Mouse (Mus musculus) embryonic fibroblast, embryonic 13.5 days (primary cell): ENCODE results near the gene Btnl6. TPM values are rescaled to one million over a fixed set of nuclear protein-coding genes. Genes with fewer than 3 reads are reported as not detected.

Source experiments
- H3K27ac ChIP-seq: 2 replicates; pipeline ENCODE4 v1.5.1; 2012; ENCODE audit warnings: low read length, control low read depth, inconsistent platforms; ENCODE audit not compliant: insufficient read depth
- H3K4me1 ChIP-seq: 2 replicates; pipeline ENCODE4 v1.6.1; 2011; ENCODE audit warnings: low read length; ENCODE audit not compliant: control insufficient read depth, insufficient read depth
- H3K4me3 ChIP-seq: 2 replicates; pipeline ENCODE4 v1.5.1; 2011; ENCODE audit warnings: mild to moderate bottlenecking, control low read depth, low read length; ENCODE audit not compliant: insufficient read depth
- CTCF ChIP-seq: IDR thresholded peaks from 2 replicates; pipeline ENCODE4 v1.5.1; 2011; ENCODE audit warnings: mild to moderate bottlenecking, control low read depth, low read length, moderate library complexity, borderline replicate concordance; ENCODE audit not compliant: insufficient read depth
- POLR2A ChIP-seq: IDR thresholded peaks from 2 replicates; pipeline ENCODE4 v1.6.1; 2011; ENCODE audit warnings: low read depth, mild to moderate bottlenecking, control low read depth, low read length, moderate library complexity
- polyA plus RNA-seq: library from polyadenylated mRNA; stranded (reverse); fragments of >200 nt; gene quantifications from 2 replicates; pipeline ENCODE4 v1.2.4, GENCODE M21; 2011; ENCODE audit warnings: low read depth; ENCODE audit not compliant: missing spikeins, insufficient read length

Btnl6 gene
- polyA plus RNA-seq = not detected in 2 replicates

DNA sequence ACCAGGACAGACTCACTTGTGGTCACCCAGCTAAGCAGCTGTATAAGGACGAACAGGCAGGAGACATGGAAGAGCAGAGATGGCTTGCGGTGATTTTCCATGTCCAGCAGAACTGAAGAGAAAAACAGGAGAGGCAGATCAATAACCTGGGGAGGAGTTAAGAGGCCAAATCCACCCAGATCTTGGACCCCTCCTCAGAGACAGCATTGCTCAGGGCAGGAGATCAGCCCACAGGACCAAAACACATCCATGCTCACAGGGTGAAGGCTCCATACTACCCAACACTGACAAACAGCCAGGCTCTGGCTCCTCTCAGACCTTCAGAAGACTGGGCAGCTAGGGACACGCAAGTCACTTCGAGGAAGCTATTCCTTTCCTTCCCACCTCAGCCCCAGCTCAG is at the start of gene Btnl6:
Gene Btnl6 (minus strand): TSS at position 101 of the 400 bp plus-strand sequence.
- Histone ChIP-seq H3K27ac (no peak within 1 kb of the TSS), H3K4me1 (no peaks in the 10 kb centered on the region), H3K4me3 (no peak within 1 kb of the TSS)
- no peak for TF ChIP-seq POLR2A
- no peak for TF ChIP-seq CTCF

DNA sequence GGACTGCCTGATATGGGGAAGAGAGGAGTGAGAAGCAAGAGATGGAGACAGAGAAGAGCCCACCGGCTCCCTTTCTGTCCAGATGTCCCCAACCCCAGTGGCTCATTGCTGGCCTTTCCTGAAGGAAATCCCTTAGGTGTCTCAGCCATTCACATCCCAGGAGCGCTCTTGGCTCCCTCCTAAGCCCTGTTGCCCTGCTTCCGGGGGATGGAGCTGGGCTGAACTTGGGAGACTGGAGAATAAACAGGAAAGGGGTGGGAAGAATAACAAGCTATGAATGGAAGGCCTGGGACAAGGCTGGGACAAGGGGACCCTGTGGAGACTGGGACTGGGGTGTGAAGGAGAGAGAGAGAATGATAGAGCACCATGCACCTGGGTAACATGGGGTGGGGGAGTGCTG is 47.6 kb upstream of the Btnl6 start:
- no peak for TF ChIP-seq CTCF
- no peak for TF ChIP-seq POLR2A
- Histone ChIP-seq H3K4me3 (no peak overlapping the region), H3K27ac (no peak overlapping the region), H3K4me1 (peaks cover 4% of the 10 kb centered on the region; the same call in 1 of the 2 replicates)

GRCm38 (mm10) chr17:34564003-34564421 is 46.9 kb upstream of the Btnl6 start, which contains the start of gene Notch4:
Notch4 (plus strand) TSS chr17:34564268.
- H3K4me1 ChIP-seq = peaks cover 4% of the 10 kb centered on the region; the same call in 1 of the 2 replicates
- H3K27ac ChIP-seq = no peak within 1 kb of the TSS
- TF ChIP-seq CTCF = no peak
- no peak for TF ChIP-seq POLR2A
- H3K4me3 ChIP-seq = no peak within 1 kb of the TSS

DNA sequence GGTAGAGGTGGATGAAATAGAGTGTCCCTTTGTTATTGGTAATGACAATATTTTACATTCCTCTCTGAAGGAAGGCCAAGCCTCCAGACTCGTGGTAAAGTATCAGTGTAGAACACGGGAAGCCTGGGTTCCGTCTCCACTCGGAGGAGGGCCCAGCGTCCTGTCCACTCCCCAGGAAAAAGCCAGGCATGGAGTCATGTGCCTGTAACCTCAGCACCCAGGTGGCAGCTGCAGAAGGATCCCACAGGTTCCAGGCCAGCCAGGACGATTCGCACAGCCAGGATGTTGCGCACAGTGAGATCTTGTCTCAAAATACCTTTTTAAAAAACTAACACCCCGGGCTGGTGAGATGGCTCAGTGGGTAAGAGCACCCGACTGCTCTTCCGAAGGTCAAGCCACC is 46.2 kb upstream of the Btnl6 start:
- TF ChIP-seq CTCF = no peak
- TF ChIP-seq POLR2A = no peak
- Histone ChIP-seq H3K27ac (no peak overlapping the region), H3K4me3 (no peak overlapping the region), H3K4me1 (peaks cover 4% of the 10 kb centered on the region; the same call in 1 of the 2 replicates)

DNA sequence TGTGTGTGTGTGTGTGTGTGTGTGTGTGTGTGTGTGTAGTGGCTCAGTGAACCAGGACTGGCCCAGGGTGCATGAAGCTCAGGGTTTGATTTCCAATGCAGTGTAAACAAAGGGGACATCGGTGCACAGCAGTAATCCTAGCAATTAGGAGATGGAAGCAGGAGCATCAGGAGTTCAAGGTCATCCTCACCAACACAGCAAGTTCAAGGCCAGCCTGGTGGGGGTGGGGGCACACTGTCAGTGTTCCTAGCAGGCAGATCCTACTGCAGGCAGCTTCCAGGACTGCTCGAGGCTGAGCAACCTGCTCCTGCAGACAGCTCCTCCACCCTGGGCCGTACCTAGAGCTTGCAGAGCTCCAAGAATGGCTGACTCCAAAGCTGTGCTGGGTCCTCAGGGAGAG is 45.4 kb upstream of the Btnl6 start:
- TF ChIP-seq POLR2A = no peak
- TF ChIP-seq CTCF = no peak
- Histone ChIP-seq H3K4me3 (no peak overlapping the region), H3K27ac (no peak overlapping the region), H3K4me1 (peaks cover 4% of the 10 kb centered on the region; the same call in 1 of the 2 replicates)

GRCm38 (mm10) chr17:34561200-34561599 is 44.0 kb upstream of the Btnl6 start:
- H3K4me1 ChIP-seq = peaks cover 4% of the 10 kb centered on the region; the same call in 1 of the 2 replicates
- no peak overlapping the region for H3K4me3 ChIP-seq
- TF ChIP-seq CTCF (no peak), POLR2A (no peak)
- no peak overlapping the region for H3K27ac ChIP-seq

DNA sequence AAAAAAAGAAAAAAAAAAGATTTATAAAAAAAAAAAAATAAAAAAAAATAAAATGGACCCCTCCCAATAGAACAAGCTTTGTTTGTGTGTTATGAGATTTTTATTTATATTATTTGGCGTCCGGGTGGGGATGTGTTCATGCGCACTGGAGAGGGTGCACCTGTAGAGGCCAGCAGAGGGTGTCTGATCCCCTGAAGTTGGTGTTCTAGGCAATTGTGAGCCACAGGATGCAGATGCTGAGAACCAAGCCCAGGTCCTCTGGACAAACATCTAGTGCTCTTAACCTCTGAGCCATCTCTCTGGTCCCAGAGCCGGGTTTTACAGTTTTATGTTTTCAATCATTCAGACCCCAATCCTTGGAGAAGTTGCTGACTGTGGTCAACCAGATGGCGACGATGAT is 43.3 kb upstream of the Btnl6 start:
- Histone ChIP-seq H3K27ac (no peak overlapping the region), H3K4me1 (peaks cover 4% of the 10 kb centered on the region; the same call in 1 of the 2 replicates), H3K4me3 (no peak overlapping the region)
- TF ChIP-seq POLR2A = no peak
- TF ChIP-seq CTCF = no peak

GRCm38 (mm10) chr17:34559895-34560294 is 42.7 kb upstream of the Btnl6 start:
- TF ChIP-seq POLR2A = no peak
- TF ChIP-seq CTCF = no peak
- H3K4me3 ChIP-seq = no peak overlapping the region
- H3K27ac ChIP-seq = no peak overlapping the region
- peaks cover 4% of the 10 kb centered on the region; the same call in 1 of the 2 replicates for H3K4me1 ChIP-seq

DNA sequence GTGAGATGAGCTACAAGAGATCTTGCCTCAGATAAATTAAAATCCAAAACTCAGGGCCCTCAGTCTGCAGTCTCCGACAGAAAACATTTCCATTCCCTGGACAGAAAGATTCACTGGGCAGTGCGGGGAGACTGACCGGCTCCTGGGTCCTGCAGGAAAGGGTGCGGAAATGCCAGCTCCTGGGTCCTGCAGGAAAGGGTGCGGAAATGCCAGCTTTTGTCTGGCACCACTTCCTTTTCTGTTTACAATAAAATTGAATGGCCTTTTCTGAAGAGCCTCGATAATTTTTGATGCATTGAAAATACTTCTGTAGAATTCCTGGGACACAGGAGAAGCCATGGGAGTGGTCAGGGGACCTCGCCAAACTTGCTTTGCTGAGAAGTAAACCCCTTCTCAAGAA is 42.0 kb upstream of the Btnl6 start:
- Histone ChIP-seq H3K4me1 (0 out of 2 replicates have a peak, but pooled peaks cover under 1% of the 10 kb centered on the region), H3K27ac (no peak overlapping the region), H3K4me3 (no peak overlapping the region)
- no peak for TF ChIP-seq POLR2A
- no peak for TF ChIP-seq CTCF

DNA sequence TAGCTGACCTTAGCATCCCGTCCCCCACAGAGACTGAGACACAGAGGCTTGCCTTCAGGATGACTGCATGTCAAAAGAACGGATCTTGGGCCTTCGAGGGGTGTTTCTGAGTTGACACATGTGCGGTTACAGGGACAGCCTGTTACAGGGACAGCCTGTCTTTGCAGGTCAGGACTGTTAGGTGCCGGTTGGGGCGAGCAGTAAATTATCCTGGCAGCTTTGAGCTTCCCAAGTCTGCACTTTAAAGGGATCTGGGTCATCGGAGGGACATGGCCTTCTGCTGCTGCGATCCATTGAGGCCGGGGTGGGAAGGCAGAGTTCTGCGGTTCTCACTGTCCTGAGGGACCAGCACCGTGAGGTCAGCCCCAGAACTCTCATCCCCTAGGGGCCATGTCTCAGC is 40.3 kb upstream of the Btnl6 start:
- Histone ChIP-seq H3K27ac (no peak overlapping the region), H3K4me1 (no peaks in the 10 kb centered on the region), H3K4me3 (no peak overlapping the region)
- TF ChIP-seq CTCF (no peak), POLR2A (no peak)
